Mouse (Mus musculus) myocyte (in vitro differentiated cells): Measurements from ENCODE around the gene Mfsd9.

Source experiments
- MAX ChIP-seq: IDR thresholded peaks from one replicate; pipeline ENCODE4 v1.6.1; 2011; ENCODE audit warnings: low read depth, mild to moderate bottlenecking, control low read depth
- MYOD1 ChIP-seq, 3 experiments: IDR thresholded peaks; one replicate each; pipeline ENCODE4 v1.6.1; 2011; ENCODE audit warnings: control low read depth in 2 of 3, low read depth in 2 of 3, mild to moderate bottlenecking in 2 of 3, moderate library complexity in 1 of 3; ENCODE audit not compliant: insufficient read length in 2 of 3, control insufficient read depth in 1 of 3
- MYOG ChIP-seq, 3 experiments: IDR thresholded peaks; one replicate each; pipeline ENCODE4 v1.6.1; 2011; ENCODE audit warnings: control low read depth in 2 of 3, low read depth in 2 of 3, mild to moderate bottlenecking in 2 of 3; ENCODE audit not compliant: insufficient read length in 2 of 3, control insufficient read depth in 1 of 3, insufficient read depth in 1 of 3
- POLR2A ChIP-seq: IDR thresholded peaks from one replicate; pipeline ENCODE4 v1.6.1; 2011; ENCODE audit warnings: low read depth, mild to moderate bottlenecking, control low read depth, moderate library complexity; ENCODE audit not compliant: insufficient read length
- TCF3 ChIP-seq: IDR thresholded peaks from one replicate; pipeline ENCODE4 v1.6.1; 2011; ENCODE audit warnings: low read depth, control low read depth; ENCODE audit not compliant: insufficient read length

DNA sequence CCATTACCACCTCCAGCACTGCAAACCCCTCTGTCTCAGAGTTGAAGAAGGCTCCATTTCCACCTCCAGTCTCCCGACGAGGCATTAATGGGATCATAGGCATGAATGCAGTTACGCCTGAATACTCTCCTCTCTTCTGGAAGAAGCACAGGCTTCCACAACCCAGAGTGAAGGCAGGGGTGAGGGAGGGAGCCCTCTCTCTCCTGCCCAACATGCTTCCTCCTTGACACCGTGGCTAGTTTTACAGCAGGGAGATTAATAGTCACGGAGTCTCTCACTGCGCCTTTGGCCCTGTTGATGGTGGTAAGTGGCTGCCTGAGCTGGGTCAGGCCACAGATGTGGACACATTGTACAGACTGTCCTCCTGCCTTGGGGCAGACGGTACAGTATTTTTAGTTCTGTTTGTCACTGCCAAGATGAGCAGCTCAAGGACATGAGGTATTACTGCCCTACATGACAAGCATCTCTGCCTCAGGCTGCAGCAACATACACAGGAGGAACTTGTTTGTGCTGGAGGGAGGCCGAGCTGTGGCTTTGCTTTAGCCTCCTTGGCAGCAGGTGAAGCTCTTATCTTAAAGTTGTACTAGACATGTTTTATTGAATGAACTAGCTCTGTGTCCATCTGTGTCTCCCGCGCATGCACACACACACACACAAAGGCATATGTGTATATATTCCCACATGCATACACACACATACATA, 38.9 kb upstream of the Mfsd9 start:
- TF ChIP-seq TCF3 = no peak
- no peak for TF ChIP-seq POLR2A
- TF ChIP-seq MAX = no peak
- TF ChIP-seq MYOG (IDR thresholded peaks at IDR 0.05; ENCODE audit: control insufficient read depth in 1 of 3, insufficient read depth in 1 of 3, insufficient read length in 2 of 3, low read depth in 2 of 3) = no peak
- no peak for TF ChIP-seq MYOD1 (IDR thresholded peaks at IDR 0.05; ENCODE audit: control insufficient read depth in 1 of 3, insufficient read length in 2 of 3, low read depth in 2 of 3)
